Mouse (Mus musculus) 416B (cell line): ENCODE data around the gene Ccnq.
"Not testable (repeated sequence)": the region's sequence is repeated elsewhere in the genome, so short reads cannot be mapped to it uniquely, and the experiment has no call there.

Experiments
- DNase-seq: peaks from one replicate; pipeline ENCODE4 v3.0.0; 2011; ENCODE audit warnings: low read depth

The Ccnq gene

DNA sequence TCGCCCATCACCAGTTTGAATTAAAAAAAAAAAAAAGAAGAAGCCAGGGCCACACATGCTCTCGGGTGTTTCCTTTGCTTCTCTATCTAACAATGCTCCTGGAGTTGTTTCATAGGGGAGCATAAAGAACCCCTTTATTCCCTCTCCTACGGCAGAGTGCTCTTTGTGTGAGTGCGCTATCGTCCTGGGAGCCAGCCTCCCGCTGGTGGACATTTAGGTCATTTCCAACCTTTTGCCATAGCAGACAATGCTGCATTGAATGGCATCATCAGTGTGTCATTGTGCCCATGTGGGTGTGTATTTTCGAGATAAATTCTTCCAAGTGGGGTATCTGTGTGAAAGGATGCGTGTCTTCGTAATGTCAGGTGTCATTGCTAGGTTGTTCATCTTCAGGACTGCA lies 9.6 kb upstream of the Ccnq start:
- DNase-seq, result no peak

DNA sequence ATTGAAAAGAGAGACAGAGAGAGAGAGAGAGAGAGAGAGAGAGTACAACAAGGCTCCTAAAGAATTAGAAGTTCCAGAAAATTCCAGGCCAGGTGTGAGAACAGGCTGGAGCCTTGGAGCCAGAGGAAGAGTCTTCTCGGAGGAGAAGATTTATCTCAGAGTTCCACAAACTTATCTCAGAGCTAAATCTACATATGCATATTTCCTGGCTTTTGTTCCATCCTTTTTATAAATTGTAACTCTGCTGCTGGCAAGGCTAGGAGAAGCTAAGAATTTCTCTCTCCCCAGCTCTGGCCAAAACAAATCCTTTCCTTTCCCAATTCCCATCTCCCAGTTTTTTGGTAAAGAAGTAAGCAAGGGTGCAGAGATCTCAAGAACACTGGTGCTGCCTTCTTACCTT lies 3.8 kb upstream of the Ccnq start:
- no peak for DNase-seq

DNA sequence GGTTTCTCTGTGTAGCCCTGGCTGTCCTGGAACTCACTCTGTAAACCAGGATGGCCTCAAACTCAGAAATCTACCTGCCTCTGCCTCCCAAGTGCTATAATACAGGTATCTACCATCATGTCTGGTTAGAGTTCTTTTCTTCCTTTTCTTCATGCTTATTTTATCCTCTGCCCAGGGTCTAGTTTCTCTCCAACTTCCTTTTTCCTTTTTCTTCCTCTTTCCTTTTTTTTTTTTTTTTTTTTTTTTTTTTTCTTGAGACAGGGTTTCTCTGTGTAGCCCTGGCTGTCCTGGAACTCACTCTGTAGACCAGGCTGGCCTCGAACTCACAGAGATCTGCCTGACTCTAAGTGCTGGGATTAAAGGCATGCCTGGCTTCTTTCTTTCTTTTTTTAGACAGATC lies 2.6 kb upstream of the Ccnq start:
- DNase-seq, result not testable (repeated sequence)

DNA sequence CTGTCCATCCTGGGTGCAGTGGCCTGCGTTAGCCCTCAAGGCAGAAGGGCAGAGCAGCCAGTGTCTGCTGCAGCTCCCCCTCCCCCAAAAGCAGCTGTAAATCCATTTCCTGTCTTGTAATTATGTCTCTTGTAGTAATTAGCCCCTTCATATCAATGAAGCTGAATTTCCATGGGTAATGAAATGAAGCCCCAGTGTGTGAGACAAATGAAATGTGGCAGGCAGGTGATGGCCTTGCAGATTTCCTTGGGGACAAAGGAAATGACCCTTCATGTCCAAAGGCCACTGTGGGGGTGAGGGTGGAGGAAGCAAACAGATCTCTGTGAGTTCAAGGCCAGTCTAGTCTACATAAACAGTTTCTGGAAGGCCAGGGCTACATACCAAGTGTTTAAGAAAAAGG lies 1.7 kb upstream of the Ccnq start:
- no peak for DNase-seq

DNA sequence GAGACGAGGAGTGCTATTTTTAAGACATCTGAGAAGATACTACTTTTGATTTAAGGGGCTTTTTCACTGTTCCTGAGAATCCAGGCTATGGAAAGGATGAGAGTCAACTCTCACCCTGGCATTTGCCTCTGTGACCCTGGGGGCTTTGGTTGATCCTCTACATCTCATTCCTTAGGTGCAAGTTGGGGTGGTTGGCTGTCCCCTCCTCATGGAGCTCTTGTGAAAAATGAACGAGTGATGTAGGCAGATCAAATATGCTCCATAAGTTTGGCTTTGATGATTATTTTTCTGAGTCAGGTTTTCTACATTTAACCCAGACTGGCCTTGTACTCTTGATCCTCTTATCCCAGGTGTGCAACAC lies 294 bp upstream of the Ccnq start:
- DNase-seq, result no peak

DNA sequence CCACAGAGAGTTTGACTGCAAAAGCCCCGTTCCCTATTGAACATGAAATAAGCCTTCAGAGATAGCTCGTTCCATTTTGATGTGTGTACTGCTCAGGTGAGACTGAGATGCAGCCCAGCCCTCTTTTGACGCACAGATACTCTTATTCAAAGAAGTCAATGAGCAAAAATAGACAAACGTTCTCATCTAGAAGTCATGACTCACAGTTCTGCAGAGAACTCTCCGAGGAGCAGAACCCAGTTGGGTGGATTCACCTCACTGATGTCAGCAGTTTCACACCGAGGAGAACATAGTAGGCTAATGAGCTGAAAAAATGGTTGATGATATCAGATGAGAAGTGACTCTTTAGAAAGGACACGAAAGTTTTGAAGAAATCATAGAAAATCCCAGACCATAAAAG lies 5.3 kb downstream of the Ccnq start:
- no peak for DNase-seq

DNA sequence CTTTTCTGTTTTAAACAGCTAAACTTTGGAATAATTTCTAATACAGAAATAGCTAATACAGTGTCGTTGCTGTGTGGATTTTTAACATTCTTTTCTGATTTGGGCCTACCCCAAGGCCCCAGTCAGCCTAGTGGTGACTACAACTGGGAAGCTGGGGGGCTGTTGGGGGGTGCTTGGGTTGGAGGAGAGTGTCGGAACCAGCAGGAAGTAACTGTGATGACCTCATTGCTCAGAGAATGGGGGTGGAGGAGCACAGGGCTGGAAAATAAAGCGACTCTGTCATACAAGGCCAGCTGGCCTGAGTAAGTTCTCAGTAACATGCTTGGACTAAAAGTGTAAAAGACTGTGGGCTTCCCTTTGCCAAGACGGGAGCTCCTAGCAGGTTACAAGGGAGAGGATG lies 6.1 kb downstream of the Ccnq start:
- DNase-seq, result peak; percentile 19

DNA sequence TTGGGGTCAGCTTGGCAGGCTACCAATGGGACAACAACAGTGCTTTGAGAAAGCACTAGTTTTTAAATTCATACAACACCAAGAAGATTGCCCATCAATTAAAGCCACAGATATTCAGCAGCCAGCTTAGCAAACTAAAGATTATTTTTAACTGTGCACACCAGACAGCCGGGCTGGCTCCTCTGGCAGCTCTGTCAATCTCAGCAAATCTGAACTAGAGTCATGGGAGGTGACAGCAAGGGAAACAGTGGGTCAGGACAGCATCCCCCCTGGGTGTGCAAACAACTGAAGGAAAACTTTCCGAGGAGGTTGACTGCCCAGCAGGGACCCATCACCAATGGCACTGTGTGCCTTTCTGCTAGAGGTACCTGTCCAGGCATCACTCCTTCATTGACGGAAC lies 9.1 kb downstream of the Ccnq start:
- DNase-seq, result no peak

DNA sequence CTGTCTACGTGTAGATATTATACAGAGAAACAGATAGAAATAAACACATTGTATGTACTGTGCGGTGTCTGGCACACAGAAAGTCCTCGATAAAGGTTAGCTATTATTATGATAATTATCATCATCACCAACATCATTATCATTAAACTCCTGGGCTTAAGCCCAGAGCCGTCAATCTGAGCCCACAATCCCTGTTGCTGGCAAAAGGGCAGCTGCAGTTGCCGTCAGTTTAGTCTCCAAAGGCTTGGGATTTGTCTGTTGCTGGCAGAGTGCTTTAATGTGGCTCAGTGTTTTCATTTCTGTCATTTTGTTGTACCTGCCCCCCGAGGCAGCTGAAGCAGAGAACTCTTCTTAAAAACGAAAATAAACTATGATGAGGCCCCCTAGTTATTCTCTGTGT lies 9.6 kb downstream of the Ccnq start:
- no peak for DNase-seq

DNA sequence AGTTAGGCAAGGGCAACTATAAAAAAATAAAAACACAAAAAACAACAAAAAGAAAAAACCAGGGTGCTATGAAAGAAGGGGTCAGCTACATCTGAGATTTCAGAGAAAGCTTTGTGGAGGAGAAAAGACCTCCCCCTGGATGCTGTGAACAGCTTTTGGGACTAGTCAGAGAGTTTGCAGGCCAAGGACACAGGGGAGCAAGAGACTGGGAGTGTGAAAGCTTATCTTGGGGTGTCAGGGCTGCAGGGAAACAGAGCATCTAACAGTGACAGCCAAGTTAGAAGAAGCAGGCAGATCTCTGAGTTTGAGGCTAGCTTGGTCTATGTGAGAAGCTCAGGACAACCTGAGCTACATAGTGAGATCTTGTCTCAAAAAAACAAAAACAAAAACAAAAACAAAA lies 12.2 kb downstream of the Ccnq start:
- DNase-seq, result no peak

DNA sequence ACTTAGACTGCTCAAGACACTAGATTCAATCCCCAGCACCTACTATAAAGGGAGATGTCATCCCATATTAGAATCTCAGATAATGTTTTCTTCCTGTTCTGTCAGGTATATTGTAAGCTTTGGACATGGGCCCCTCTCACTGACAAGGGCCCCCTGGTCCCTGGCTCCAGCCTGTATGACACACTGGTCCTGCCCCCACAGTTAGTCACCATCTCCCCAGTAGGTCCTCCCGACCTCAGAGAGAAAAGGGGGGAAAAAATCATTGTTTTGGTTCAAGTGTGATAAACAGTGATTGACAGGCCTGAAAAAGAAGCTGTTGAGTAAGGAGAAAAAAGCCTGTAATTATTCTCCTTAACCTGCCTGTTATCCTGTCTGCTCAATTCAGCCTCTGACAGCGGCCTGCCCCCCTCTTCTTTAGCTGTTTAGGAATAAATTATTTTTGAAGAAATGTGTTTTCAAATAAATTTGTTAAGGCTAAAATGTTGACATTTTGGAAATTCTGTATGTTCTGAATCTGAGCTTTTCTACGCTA lies 14.6 kb downstream of the Ccnq start:
- DNase-seq, result no peak

DNA sequence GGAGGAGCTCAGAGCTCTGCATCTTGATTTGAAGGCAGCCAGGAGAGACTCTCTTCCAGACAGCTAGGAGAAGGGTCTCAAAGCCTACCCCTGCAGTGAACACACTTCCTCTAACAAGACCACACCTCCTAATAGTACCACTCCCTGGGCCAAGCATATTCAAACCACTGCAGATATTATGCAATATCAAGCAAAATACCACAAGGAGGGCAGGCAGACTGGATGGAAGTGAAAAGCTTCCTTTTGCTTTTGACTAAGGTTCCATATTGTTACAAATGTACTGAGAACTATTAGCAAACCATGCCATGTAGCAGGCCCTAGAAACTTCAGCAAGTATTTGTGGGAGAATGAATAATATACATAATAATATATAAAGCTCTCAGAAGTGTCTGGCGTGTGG lies 16.4 kb downstream of the Ccnq start:
- DNase-seq, result peak; percentile 43

DNA sequence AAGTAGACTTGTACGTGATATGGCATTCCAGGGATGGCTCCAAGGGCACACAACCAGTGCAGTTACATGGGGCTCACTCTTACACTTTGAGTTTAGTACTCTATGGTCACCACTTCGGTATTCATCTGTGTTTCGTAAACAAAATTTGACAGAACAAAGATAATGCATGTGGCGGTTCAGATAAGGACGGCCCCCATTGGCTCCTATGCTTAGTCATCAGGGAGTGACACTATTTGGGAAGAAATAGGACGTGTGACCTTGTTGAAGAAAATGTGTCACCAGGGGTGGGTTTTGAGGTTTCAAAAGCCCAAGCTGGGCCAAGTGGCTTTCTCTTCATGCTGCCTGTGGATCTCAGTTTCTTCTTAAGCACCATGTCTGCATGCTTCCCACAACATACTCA lies 18.9 kb downstream of the Ccnq start:
- peak; percentile 37 for DNase-seq

DNA sequence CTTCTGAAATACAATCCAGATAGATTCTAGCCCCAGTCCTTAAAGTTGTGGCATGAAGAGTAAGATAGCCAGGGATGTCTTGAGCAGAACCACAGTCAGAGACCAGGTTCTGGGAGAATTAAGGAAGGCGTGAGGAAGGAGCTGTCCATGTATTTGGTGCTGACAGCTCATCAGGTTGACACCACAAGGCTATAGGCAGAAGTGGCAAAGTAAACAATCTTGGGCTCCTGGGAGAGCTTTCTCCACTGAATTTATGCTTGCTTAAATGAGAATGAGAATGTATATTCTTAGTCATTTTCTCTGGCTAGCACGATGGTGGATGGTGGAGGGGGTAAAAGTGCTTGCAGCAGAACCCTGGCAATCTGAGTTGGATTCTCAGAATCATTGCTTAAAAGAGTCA lies 20.6 kb downstream of the Ccnq start:
- DNase-seq, result peak; percentile 53

DNA sequence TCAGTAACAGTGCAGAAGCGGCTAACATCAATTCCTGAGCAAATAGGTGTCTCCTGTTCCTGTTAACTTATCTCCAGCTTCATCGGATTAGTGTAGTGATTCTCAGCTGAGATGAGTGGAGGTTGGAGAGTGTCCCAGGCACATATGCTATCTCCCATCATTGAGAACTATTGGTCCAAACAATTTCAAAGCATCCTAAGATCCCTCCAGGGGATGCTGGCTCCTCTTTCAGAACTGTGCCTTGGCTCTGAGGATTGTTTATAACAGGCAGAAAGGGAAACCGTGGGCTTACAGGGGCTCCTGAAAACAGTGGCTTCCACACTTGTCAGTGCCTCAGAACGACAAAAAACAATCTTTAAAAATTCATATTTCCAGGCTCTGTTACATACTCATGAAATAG lies 23.5 kb downstream of the Ccnq start:
- DNase-seq, result no peak

DNA sequence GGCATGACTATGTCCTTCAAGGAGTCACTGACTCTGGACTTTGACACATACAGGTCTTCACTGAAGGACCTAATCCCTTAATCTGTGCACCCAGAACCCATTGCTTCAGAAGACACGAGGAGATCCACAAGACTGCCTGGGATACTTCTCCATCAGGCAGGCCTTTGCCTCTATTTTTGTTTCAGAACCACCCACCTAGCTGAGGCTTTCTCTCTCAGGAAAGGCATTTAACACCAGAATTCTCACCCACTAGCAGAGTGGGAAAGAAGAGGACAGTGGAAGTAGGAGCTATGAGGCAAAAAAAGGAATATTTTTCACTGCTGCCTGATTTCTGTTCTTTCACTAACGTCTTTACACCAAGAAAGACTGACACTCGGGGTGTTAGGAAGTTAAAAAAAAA lies 25.2 kb downstream of the Ccnq start:
- DNase-seq, result no peak

DNA sequence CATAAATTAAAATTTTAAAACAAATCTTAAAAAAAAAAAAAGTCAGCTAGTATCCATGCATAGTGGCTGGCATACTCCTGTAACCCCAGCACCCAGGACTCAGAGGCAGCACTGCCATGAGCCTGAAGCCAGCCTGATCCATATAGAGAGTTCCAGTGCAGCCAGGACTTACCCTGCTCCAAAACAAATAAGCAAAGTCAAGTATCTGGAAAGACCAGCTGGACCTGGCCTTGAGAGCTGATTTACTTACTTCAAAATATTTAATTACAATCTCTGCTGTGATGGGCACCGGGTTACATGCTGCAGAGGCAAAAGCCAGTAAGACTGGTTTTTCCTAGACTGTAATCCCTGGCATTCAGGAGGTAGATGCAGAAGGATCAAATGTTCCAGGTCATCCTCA lies 26.7 kb downstream of the Ccnq start:
- no peak for DNase-seq

DNA sequence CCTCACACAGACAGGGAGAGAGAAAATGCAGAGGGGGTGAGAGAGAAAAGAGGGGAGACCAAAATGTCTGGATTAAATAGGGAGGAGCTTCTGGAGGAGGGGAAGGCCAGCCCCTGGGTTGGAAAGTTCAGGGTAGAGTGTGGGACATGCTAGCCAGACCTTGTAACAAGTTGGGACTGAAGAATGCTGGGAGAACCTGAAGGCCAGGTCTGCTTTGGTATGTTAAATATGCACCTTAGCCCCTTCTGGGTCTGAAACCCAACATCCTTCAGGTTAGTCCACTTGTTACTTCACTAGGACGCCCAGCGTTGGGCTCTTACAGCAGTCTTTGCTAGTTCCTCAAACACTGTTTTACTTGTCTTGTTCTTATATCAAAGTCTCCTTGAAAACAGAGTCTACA lies 30.1 kb downstream of the Ccnq start:
- no peak for DNase-seq

DNA sequence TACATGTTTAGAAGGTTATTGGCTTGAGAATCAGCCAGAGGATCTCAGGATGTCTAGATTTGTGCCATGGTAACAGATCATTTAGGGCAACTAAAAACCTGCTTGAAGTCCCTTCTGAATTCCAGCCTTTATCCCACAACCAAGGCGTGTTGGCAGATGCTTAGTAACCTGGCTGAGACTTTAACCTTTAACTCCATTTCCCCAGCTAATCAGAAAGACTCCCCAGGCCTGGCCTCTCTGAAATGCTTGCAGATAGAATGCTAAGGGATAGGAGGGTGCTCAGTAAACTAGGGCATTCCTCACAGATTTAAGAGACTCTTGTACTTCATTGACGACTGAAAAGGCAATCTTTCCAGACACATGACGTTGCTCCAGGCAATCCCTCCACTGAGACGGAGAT lies 33.9 kb downstream of the Ccnq start:
- DNase-seq, result no peak

DNA sequence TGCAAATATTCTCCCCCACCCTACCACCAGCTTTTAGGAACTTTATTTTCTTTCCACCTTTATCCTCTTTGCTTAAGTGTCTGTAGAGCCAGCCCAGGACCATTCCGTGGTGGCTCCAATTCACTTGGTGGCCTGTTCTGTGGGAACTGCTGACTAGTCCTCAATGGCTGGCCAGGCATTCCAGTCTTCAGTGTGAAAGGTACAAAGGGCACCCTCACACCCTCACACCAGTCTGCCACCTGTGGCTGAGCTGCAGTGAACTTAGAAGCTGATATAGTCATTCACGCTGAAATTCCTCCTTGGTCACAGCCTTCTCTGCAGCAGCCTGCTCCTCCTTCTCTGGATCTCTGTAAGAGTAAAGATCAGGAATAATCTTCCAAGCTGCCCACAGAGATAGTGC lies 42.9 kb downstream of the Ccnq start:
- DNase-seq, result no peak

DNA sequence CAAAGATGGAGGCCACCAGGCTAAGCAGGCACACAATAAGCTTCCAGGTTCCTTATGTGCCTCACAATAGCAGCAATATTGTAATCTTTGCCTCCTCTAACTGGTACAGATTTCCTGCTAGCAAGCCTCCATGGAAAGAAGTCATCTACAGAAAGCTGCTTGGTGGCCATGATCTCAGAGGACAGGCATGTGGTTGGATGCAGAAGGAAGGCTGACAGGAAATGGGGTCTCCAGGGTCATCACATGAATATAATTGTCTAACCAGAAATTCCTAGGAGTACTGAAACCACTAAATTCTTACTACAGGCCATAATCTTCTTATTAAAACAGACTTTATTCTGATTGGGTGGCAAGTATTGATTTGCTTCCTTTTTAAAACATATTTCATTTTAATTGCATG lies 45.5 kb downstream of the Ccnq start:
- DNase-seq, result peak; percentile 23

DNA sequence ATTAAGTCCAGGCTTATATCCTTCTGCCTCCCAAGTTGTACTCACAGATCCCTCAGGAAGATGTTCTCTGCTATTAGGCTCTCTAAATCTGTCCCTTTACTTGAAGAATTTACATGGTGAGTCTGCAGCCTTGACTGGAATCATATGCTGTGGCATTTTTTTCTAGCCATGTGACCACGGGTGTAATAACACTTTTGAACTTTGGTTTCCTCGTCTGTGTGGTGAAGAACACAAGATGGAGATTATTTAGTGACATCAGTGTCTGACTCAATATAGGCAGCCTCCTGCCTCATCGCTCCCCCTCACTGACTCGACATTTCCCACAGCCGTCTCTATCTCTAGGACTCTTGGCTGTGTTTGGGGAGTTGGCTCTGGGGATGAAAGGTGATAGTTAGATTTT lies 48.4 kb downstream of the Ccnq start:
- DNase-seq, result no peak

DNA sequence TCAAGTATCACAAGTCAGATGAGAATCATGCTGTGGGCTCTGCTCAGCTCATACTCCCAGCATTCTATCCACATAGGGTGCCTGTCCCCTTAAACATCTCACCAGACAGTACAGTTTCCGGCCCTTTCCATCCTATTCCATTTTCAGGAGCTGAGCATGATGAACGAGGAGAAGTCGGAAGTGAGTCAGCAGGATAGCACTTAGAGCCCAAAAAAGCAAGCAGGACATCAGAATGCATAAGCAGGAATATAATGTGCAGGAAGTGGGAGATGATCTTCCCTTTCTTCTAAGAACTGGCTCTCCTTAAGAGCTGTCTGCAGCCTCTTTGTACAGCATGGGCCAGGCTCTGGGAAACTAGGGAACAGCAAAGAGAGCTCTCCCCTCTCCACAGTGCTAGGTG lies 49.2 kb downstream of the Ccnq start:
- no peak for DNase-seq
